Mouse (Mus musculus): ENCODE measurements at regions not wholly inside any gene's neighbourhood (a gene's known extent, or its start where the extent isn't known, plus 50 kb on each side); places are given as distances from the start of the nearest gene placed in this dataset.

DNA sequence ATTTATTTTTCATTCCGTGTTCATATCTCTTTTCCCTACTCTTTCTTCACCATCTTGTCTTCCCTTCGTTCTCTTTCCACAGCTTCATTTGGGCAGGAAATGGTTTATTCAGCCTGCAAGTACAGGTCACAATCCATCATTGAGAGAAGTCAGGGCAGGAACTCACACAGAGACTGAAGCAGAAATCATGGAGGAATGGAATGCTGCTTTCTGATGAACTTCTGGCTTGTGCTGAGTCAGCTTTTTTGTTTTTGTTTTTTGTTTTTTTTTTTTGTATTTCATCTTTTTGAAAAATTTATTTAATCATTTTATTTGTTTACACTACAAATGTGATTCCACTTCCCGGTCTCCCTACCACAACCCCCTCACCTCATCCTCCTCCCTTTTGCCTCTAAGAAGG lies 51.2 kb upstream of the Suclg2 start:
- TF ChIP-seq CTCF (IDR thresholded peaks at IDR 0.05; ENCODE audit: extremely low read depth, insufficient read depth, low read length) (no peak), POLR2A (IDR thresholded peaks at IDR 0.05; ENCODE audit: extremely low read depth, insufficient read depth, low read length) (no peak)
